Mouse (Mus musculus): ENCODE data around the gene Ropn1l. TPM values are rescaled to one million over a fixed set of nuclear protein-coding genes. Genes with fewer than 3 reads are reported as not detected.

Gene Ropn1l
- polyA plus RNA-seq, 1 experiment: 1.2 TPM

DNA sequence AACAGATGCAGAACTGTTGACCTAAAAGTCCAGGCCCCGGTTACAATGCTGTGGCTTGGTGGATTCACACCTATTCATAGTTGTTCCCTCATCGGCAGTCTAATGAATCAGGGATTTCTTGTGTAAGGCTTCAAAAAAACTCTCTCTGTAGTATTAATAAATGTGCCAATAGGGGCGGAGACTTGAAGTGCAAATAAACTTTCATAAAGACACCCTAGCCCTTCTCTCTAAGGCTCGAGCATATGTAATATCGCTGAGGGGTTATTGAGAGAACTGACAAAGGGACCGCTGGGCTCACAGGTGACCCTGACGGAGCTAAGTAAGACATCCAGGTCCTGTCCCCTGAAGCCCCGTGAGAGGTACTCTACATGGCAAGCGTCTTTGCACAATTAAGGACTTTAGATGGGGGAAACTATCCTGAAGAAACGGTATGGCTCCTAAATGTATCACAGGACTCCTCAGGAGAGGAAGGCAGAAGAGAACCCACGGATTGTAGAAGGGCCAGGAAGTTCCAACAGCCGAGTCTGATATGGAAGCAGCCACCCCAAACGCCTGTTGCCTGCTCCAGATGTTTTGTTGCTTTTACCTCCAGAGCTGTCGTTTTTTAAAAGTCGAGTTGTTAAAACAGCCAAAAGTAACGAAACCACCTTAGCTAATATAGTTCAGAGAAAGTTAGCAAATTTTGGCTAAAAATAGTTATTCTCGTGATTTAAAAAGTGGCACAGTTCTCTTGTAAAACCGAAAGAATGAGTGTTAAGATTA is 1.0 kb downstream of the Ropn1l start:
- Histone ChIP-seq H3K4me3 (ENCODE audit: insufficient read depth, low read length) (peak overlapping the region; percentile 69), H3K27ac (ENCODE audit: insufficient read depth, low read length) (no peak overlapping the region), H3K4me1 (ENCODE audit: control insufficient read depth, insufficient read depth, low read length) (no peaks in the 10 kb centered on the region)
- TF ChIP-seq POLR2A (IDR thresholded peaks at IDR 0.05; ENCODE audit: extremely low read depth, insufficient read depth, low read length) (no peak), CTCF (IDR thresholded peaks at IDR 0.05; ENCODE audit: extremely low read depth, insufficient read depth, low read length) (no peak)

DNA sequence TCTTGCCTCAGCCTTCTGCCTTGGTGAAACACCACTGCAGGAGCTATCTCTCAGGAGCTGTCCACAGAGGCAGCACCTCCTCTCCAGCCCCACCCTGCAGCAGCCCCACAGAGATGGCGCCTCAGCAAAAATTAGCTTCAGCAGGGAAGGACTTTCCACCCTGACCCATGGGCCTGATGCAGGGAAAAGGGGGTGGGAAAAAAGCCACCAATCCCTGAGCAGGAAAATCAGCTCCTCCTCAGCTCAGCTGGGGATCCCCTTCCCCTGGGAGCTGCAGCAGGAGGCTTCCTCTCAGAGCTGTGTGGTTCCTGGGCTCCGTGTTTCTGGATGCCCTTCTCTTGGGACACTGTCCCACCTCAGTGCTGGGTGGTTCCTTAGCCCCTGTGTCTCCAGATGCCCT is 3.8 kb downstream of the Ropn1l start:
- Histone ChIP-seq H3K4me1 (ENCODE audit: control insufficient read depth, insufficient read depth, low read length) (peaks cover 4% of the 10 kb centered on the region; the same call in 1 of the 2 replicates), H3K4me3 (ENCODE audit: insufficient read depth, low read length) (no peak overlapping the region), H3K27ac (ENCODE audit: insufficient read depth, low read length) (no peak overlapping the region)
- TF ChIP-seq POLR2A (IDR thresholded peaks at IDR 0.05; ENCODE audit: extremely low read depth, insufficient read depth, low read length): no peak
- no peak for TF ChIP-seq CTCF (IDR thresholded peaks at IDR 0.05; ENCODE audit: extremely low read depth, insufficient read depth, low read length)

DNA sequence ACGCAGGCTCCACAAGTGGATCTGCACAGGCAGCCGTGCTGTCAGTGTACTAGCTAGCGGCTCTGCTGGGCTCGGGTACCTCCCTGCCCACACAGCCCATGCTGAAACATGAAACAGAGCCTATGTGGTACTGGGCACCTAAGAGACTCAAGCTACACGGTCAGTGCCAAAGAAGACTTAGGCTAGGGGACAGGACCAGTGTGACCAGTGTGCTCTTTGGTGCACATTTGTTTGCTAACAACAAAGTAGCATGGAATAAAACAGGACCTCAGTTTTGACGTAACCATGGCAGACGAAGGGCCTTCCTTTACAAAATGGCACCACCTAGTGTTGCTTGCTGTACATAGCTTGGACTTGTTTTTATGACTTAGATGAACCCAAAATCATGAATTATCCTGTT is 6.4 kb downstream of the Ropn1l start:
- H3K4me1 ChIP-seq (ENCODE audit: control insufficient read depth, insufficient read depth, low read length): peaks cover 4% of the 10 kb centered on the region; the same call in 1 of the 2 replicates
- H3K27ac ChIP-seq (ENCODE audit: insufficient read depth, low read length): no peak overlapping the region
- TF ChIP-seq POLR2A (IDR thresholded peaks at IDR 0.05; ENCODE audit: extremely low read depth, insufficient read depth, low read length): no peak
- TF ChIP-seq CTCF (IDR thresholded peaks at IDR 0.05; ENCODE audit: extremely low read depth, insufficient read depth, low read length): peak; percentile 74; the same call in 1 of the 2 replicates
- H3K4me3 ChIP-seq (ENCODE audit: insufficient read depth, low read length): peak overlapping the region; percentile 14

DNA sequence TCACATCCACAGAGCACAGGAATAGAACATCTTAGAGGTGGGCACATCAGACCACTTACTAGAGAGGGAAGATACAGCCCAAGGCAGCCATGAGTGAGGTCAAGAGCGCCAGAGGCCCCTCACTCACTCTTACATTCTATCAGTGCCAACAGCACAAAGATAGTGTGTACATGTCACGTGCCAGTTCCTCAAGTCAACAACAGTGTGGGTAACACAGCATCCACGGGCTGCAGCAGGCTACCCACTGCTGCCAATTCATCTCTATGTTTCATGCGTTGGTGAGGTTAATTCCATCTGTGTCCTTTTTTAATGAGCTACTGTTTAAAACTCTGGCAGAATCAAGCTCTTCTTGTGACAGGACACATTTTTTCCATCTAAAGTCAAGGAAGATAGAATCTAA is 10.8 kb downstream of the Ropn1l start:
- Histone ChIP-seq H3K4me1 (ENCODE audit: control insufficient read depth, insufficient read depth, low read length) (peaks cover 4% of the 10 kb centered on the region; the same call in 1 of the 2 replicates), H3K4me3 (ENCODE audit: insufficient read depth, low read length) (no peak overlapping the region), H3K27ac (ENCODE audit: insufficient read depth, low read length) (no peak overlapping the region)
- TF ChIP-seq CTCF (IDR thresholded peaks at IDR 0.05; ENCODE audit: extremely low read depth, insufficient read depth, low read length) (no peak), POLR2A (IDR thresholded peaks at IDR 0.05; ENCODE audit: extremely low read depth, insufficient read depth, low read length) (no peak)

DNA sequence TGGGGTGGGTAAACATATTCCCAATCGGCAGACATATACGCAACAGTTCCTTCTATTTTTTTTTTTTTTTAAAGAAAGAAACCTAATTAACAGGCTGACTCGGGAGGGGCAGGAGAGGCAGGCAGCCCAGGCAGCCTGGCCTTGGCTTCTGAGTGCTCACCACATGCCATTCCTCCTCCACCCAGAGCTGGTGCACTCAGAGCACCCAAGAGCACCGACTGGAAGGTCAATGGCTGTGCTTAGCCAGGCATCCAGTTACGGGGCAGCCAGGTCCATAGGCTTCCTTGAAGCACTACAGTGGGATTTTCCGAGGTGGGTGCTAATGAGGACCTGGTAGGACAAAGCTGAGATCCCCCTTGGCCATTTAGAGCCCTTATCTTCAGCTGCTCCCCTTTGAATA is 11.5 kb downstream of the Ropn1l start:
- Histone ChIP-seq H3K27ac (ENCODE audit: insufficient read depth, low read length) (no peak overlapping the region), H3K4me1 (ENCODE audit: control insufficient read depth, insufficient read depth, low read length) (peaks cover 3% of the 10 kb centered on the region; the same call in 1 of the 2 replicates), H3K4me3 (ENCODE audit: insufficient read depth, low read length) (no peak overlapping the region)
- no peak for TF ChIP-seq POLR2A (IDR thresholded peaks at IDR 0.05; ENCODE audit: extremely low read depth, insufficient read depth, low read length)
- TF ChIP-seq CTCF (IDR thresholded peaks at IDR 0.05; ENCODE audit: extremely low read depth, insufficient read depth, low read length): no peak

DNA sequence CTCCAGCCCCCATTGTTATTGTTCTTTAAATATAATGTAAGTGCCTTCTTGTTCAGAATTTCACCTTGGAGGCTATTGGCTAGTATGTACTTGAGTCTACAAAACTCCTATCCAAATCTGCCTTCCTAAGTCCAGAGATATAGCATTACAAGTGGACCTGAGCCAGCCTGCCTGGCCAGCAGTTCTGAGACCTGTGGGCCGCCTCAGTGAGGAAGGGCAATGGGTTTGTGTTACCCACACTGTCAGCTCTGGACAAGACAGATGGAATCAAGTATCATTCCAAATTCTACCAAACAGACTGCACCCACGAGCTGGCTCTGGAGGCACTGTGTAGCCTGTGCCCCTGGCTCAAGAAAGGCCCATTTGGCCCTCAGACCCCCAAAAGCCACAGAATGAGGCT is 16.7 kb downstream of the Ropn1l start:
- Histone ChIP-seq H3K4me1 (ENCODE audit: control insufficient read depth, insufficient read depth, low read length) (no peaks in the 10 kb centered on the region), H3K27ac (ENCODE audit: insufficient read depth, low read length) (no peak overlapping the region)
- no peak for TF ChIP-seq CTCF (IDR thresholded peaks at IDR 0.05; ENCODE audit: extremely low read depth, insufficient read depth, low read length)
- no peak for TF ChIP-seq POLR2A (IDR thresholded peaks at IDR 0.05; ENCODE audit: extremely low read depth, insufficient read depth, low read length)

DNA sequence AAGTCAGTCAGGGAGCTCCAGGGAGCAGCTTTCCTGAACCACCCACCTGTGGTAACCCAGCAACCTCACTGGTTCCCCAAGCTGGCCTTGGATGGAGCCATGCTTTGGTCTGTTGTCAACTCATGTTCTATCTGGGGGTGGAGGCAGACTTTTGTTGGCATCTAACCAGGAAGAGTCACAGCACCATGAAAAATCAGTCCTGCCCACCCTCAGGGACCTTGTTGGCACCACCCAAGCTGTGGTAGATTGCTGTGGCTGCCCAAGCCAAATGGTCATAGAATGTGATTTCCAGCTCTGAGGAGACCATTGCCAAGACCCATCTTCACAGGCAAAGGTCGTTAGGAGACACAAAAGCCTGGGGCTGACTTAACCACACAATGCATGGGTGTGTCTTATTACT is 17.5 kb downstream of the Ropn1l start:
- Histone ChIP-seq H3K4me3 (ENCODE audit: insufficient read depth, low read length) (no peak overlapping the region), H3K27ac (ENCODE audit: insufficient read depth, low read length) (no peak overlapping the region), H3K4me1 (ENCODE audit: control insufficient read depth, insufficient read depth, low read length) (no peaks in the 10 kb centered on the region)
- TF ChIP-seq CTCF (IDR thresholded peaks at IDR 0.05; ENCODE audit: extremely low read depth, insufficient read depth, low read length) (no peak), POLR2A (IDR thresholded peaks at IDR 0.05; ENCODE audit: extremely low read depth, insufficient read depth, low read length) (no peak)

More for the DNA sequence above, 16.7 kb downstream of the Ropn1l start:
- H3K4me3 ChIP-seq (ENCODE audit: insufficient read depth, low read length): no peak overlapping the region

DNA sequence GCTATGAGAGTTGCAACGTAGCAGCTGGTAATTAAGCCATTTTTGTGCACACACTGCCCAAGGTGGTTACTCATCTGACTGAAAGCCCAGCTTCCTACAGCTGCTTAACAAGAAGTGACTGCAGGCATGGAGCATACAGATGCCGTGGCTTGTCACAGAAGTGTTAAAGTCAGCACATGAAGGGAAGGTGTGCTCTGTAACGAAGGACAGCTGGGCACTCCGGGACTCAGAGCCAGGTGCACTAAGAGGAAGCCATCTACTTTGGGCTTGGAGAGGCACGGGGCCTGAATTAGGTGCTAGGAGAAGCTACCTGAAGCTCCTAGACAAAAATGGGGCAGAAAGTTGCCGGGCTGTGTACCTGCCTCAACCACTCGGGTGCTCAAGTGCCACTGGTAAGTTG is 19.8 kb downstream of the Ropn1l start:
- H3K4me1 ChIP-seq (ENCODE audit: control insufficient read depth, insufficient read depth, low read length): peaks cover 6% of the 10 kb centered on the region
- no peak overlapping the region for H3K4me3 ChIP-seq (ENCODE audit: insufficient read depth, low read length)
- H3K27ac ChIP-seq (ENCODE audit: insufficient read depth, low read length): no peak overlapping the region
- TF ChIP-seq POLR2A (IDR thresholded peaks at IDR 0.05; ENCODE audit: extremely low read depth, insufficient read depth, low read length) (no peak), CTCF (IDR thresholded peaks at IDR 0.05; ENCODE audit: extremely low read depth, insufficient read depth, low read length) (no peak)

DNA sequence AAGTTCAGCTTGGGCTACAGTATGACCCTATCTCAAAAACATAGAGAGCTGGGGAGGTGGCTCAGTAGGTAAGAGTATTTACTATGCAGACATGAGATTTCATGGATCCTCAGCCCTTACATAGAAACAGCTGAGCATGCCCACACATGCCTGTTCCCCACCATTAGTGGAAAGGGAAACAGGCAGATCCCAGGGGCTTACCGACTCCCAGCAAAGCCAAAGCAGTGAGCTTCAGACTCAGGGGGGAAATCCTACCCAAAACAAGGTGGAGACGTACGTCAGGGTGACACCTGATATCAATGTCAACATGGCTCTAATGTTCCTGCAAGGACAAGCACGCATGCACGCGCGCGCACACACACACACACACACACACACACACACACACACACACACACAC is 21.7 kb downstream of the Ropn1l start:
- H3K4me3 ChIP-seq (ENCODE audit: insufficient read depth, low read length): no peak overlapping the region
- peaks cover 8% of the 10 kb centered on the region for H3K4me1 ChIP-seq (ENCODE audit: control insufficient read depth, insufficient read depth, low read length)
- H3K27ac ChIP-seq (ENCODE audit: insufficient read depth, low read length): no peak overlapping the region
- TF ChIP-seq POLR2A (IDR thresholded peaks at IDR 0.05; ENCODE audit: extremely low read depth, insufficient read depth, low read length): no peak
- no peak for TF ChIP-seq CTCF (IDR thresholded peaks at IDR 0.05; ENCODE audit: extremely low read depth, insufficient read depth, low read length)

DNA sequence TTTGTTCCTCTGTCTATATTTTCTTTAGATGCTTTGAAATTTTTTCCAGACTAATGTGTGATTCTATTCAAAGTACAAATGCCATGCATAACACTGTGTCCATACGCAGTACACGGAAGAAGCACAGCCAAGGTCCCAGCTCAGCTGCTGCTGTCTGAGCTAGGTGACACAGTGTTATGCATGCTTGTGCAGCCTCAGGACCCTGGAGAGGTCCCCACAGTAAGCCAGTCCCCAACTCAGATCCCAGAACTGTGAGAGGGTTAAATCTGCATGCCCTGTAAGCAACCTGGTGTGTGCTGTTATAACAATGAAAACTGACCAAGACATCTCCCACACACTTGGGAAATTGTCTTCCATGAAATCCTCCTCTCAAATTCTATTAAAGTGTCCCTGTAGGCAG is 23.5 kb downstream of the Ropn1l start:
- Histone ChIP-seq H3K27ac (ENCODE audit: insufficient read depth, low read length) (peak overlapping the region; percentile 67; the same call in 1 of the 2 replicates), H3K4me1 (ENCODE audit: control insufficient read depth, insufficient read depth, low read length) (peaks cover 19% of the 10 kb centered on the region), H3K4me3 (ENCODE audit: insufficient read depth, low read length) (no peak overlapping the region)
- TF ChIP-seq CTCF (IDR thresholded peaks at IDR 0.05; ENCODE audit: extremely low read depth, insufficient read depth, low read length): no peak
- no peak for TF ChIP-seq POLR2A (IDR thresholded peaks at IDR 0.05; ENCODE audit: extremely low read depth, insufficient read depth, low read length)

All from cortical plate, adult 2 months (tissue).